Mouse (Mus musculus): ENCODE results near the gene Olfr710.
"Not testable (repeated sequence)": the region's sequence is repeated elsewhere in the genome, so short reads cannot be mapped to it uniquely, and the experiment has no call there.

Gene Olfr710

GRCm38 (mm10) chr7:106948212-106948611, at the start of gene Olfr710:
TSS of gene Olfr710 (minus strand) at chr7:106948312.
- no peak for DNase-seq (ENCODE audit: low read depth, low spot score)

GRCm38 (mm10) chr7:106985236-106985635, 37.1 kb upstream of the Olfr710 start:
- no peak for DNase-seq (ENCODE audit: low read depth, low spot score)

GRCm38 (mm10) chr7:106975353-106975752, 27.2 kb upstream of the Olfr710 start, which contains the start of gene Olfr711:
TSS of gene Olfr711 (minus strand) at chr7:106975453.
- DNase-seq (ENCODE audit: low read depth, low spot score) = no peak

GRCm38 (mm10) chr7:106967503-106967902, 19.4 kb upstream of the Olfr710 start:
- not testable (repeated sequence) for DNase-seq (ENCODE audit: low read depth, low spot score)

- no peak for DNase-seq (ENCODE audit: low read depth, low spot score)
These were observed 15.7 kb upstream of the Olfr710 start, which contains the start of gene Olfr6 for GRCm38 (mm10) chr7:106963837-106964236. TSS of gene Olfr6 (minus strand) at chr7:106963937.

GRCm38 (mm10) chr7:106932119-106932518, 16.0 kb downstream of the Olfr710 start, which contains the start of gene Olfr709-ps1:
TSS of gene Olfr709-ps1 (minus strand) at chr7:106932219.
- no peak for DNase-seq (ENCODE audit: low read depth, low spot score)

GRCm38 (mm10) chr7:106920961-106921360, 27.2 kb downstream of the Olfr710 start:
- DNase-seq (ENCODE audit: low read depth, low spot score) = not testable (repeated sequence)

- no peak for DNase-seq (ENCODE audit: low read depth, low spot score)
These were observed 40.4 kb downstream of the Olfr710 start, which contains the start of gene Olfr1532-ps1 for GRCm38 (mm10) chr7:106907676-106908075. TSS of gene Olfr1532-ps1 (plus strand) at chr7:106908001.

GRCm38 (mm10) chr7:106901141-106901540, 47.0 kb downstream of the Olfr710 start, which contains the start of gene Olfr707:
TSS of gene Olfr707 (minus strand) at chr7:106901241.
- DNase-seq (ENCODE audit: low read depth, low spot score) = not testable (repeated sequence)
